Mouse (Mus musculus): ENCODE data around the gene Eif3l. TPM values are rescaled to one million over a fixed set of nuclear protein-coding genes. Genes with fewer than 3 reads are reported as not detected.

The Eif3l gene
- polyA plus RNA-seq, 1 experiment from 2014 or later = 265 TPM

DNA sequence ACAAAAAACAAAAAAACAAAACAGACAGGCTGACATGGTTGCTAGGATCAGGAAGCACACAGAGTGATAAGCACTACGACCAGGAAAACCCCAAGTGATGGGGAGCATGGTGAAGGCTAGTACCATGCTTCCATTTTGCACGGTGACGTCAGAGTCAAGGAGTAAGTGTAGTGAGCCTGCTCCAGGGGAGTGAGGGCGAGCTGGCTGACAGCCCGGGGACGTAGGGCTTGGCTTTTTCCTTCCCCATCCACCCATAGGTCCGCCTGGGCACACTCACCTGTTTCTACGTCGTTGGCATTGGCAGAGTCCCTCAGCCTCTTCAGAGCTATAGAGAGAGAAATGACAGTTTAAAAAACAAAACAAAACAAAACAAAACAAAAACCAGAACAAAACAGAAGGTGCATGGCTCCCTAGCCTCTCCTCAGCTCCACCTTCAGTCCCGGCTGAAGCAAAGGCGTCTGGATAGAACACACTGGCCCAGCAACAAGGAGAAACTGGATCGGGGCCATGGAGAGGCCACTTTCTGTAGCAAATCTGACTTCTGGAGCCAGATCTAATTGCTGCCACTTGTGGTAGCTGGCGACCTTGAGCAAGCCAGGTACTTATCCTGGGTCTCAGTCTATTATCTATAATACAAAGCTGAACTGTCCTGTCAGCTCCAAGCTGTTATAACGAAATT is 14.0 kb upstream of the Eif3l start:
- no peak for ATAC-seq (ENCODE audit: low FRiP score, low TSS enrichment)
- H3K27me3 ChIP-seq (ENCODE audit: control insufficient read depth, insufficient read depth, low read length) = no peaks in the 10 kb centered on the region
- H3K4me3 ChIP-seq (ENCODE audit: low read length) = peak overlapping the region; percentile 9
- H3K4me1 ChIP-seq (ENCODE audit: control insufficient read depth, insufficient read depth, low read length) = peaks cover 12% of the 10 kb centered on the region
- H3K9ac ChIP-seq (ENCODE audit: low read depth, low read length) = no peak overlapping the region
- no peak overlapping the region for H3K27ac ChIP-seq (ENCODE audit: low read depth, low read length)
- H3K9me3 ChIP-seq (ENCODE audit: control insufficient read depth, low read length) = no peaks in the 10 kb centered on the region
- peak overlapping the region; percentile 54; the same call in 1 of the 2 replicates for H3K4me2 ChIP-seq (replicated peaks; ENCODE audit: low read depth, low read length)
- peaks cover 41% of the 10 kb centered on the region for H3K36me3 ChIP-seq (ENCODE audit: control insufficient read depth, insufficient read depth, low read length)
- WGBS = 85% methylated on average over 14 of the region's 14 CpGs

DNA sequence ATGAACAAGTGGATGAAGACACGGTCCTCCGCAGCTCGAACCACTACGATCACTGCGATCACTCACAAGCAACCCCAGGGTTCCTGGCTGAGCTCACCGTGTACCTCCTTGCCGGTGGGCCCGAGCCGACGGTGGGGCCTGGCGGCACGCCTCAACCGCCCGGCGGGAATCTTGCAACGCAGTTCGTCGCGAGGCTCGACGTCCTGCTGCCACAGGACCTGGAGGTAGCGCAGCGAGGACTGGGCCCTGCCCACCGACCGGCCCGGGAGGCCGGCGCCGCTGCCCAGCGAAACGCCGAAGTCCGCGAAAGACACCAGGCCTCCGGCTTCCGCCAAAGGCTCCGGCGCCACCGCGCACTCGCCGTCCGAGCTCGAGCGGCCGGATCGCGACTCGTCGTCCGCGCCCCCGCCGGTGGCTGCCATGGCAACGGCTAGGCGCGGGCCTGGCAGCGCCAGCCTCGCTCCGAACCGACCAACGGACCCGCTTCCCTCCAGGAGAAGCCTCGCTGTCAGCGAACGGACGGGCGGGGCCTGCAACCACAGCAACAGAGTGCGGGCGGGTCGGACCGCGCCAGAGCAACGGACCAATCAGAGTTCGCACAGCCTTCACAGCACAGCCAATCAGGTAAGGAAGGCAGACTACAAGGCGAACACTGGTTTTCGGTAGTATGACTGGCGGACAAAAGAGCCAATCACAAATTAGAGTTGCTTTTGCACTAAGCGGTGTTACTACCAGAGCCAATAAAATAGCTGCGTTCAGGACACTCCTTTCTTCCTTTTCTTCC is 12.4 kb upstream of the Eif3l start, which contains the start of gene Ankrd54:
Gene Ankrd54 (minus strand): TSS at position 518 of the 784 bp plus-strand sequence.
- Histone ChIP-seq H3K9me3 (ENCODE audit: control insufficient read depth, low read length) (no peaks in the 10 kb centered on the region), H3K4me3 (ENCODE audit: low read length) (peak within 1 kb of the TSS; percentile 74), H3K36me3 (ENCODE audit: control insufficient read depth, insufficient read depth, low read length) (peaks cover 27% of the 10 kb centered on the region), H3K9ac (ENCODE audit: low read depth, low read length) (peak within 1 kb of the TSS; percentile 88), H3K4me2 (replicated peaks; ENCODE audit: low read depth, low read length) (peak within 1 kb of the TSS; percentile 54), H3K27me3 (ENCODE audit: control insufficient read depth, insufficient read depth, low read length) (no peaks in the 10 kb centered on the region), H3K4me1 (ENCODE audit: control insufficient read depth, insufficient read depth, low read length) (peaks cover 12% of the 10 kb centered on the region), H3K27ac (ENCODE audit: low read depth, low read length) (peak within 1 kb of the TSS; percentile 55)
- ATAC-seq (ENCODE audit: low FRiP score, low TSS enrichment) = peak; percentile 100
- under 1% methylated on average over 71 of the region's 80 CpGs for WGBS

DNA sequence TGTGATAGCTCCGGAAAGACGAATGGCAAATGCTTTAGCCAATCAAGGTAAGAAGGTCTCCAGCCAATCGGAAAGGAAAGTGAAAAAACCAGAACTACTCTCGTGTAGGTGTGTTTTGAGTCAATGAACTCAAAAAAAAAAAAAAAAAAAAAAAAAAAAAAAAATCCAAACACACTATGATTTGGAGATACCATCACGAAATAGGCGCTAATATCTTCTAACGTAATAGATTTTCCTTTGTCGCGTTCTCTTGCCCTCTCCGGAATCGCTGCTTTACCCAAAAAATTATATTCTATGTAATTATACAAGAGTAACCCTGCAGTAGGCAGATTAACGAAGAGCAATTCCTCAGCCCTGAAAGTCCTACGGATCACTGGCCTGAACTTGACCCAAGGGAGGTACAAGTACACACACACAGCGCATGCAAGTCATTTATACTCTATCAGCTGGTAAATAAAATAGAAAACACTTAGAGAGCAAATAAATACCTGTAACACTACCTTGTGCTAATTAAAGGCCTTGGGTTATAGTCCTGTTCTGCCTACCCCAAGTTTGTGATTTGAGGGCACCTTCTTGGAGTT is 11.7 kb upstream of the Eif3l start:
- 8% methylated on average over 14 of the region's 14 CpGs for WGBS
- no peak for ATAC-seq (ENCODE audit: low FRiP score, low TSS enrichment)
- peak overlapping the region; percentile 52 for H3K9ac ChIP-seq (ENCODE audit: low read depth, low read length)

DNA sequence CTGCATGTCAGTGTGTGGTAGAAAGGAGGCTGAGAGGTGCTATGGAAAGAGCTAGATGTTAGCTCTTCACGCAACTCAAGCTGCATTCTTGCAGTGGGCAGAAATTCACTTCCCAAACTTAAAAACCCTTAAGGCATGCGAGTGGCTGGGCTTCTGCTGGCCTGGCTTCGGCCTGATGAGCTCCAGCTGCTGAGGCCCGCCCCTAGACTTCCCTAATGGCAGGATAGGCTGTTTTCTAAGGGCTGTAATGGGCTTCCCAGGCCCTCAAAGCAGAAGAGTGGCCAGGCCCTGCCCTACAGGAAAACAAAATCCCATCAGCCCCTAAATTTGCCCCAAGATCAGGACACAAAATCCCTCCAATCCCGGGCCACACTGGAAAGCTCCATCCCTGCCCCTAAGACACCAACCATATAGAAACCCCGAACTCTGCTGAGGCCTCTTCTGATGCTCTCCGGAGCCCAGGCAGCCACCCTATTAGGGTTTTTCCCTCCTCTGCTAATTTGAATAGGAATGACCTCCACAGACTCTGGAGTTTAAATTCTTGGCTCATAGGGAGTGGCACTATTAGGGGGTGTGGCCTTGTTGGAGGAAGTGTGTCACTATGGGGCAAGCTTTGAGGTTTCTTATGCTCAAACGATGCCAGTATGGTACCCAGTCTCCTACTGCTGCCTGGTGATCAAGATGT is 9.8 kb upstream of the Eif3l start:
- Histone ChIP-seq H3K4me2 (replicated peaks; ENCODE audit: low read depth, low read length) (no peak overlapping the region), H3K9me3 (ENCODE audit: control insufficient read depth, low read length) (no peaks in the 10 kb centered on the region), H3K9ac (ENCODE audit: low read depth, low read length) (no peak overlapping the region), H3K36me3 (ENCODE audit: control insufficient read depth, insufficient read depth, low read length) (peaks cover 3% of the 10 kb centered on the region; the same call in 1 of the 2 replicates), H3K27ac (ENCODE audit: low read depth, low read length) (peak overlapping the region; percentile 52), H3K4me3 (ENCODE audit: low read length) (no peak overlapping the region), H3K4me1 (ENCODE audit: control insufficient read depth, insufficient read depth, low read length) (peaks cover 12% of the 10 kb centered on the region), H3K27me3 (ENCODE audit: control insufficient read depth, insufficient read depth, low read length) (no peaks in the 10 kb centered on the region)
- no peak for ATAC-seq (ENCODE audit: low FRiP score, low TSS enrichment)
- 39% methylated on average over 8 of the region's 8 CpGs for WGBS

More for the DNA sequence above, 11.7 kb upstream of the Eif3l start:
- peak overlapping the region; percentile 47 for H3K4me2 ChIP-seq (replicated peaks; ENCODE audit: low read depth, low read length)
- H3K36me3 ChIP-seq (ENCODE audit: control insufficient read depth, insufficient read depth, low read length) = peaks cover 20% of the 10 kb centered on the region
- no peaks in the 10 kb centered on the region for H3K27me3 ChIP-seq (ENCODE audit: control insufficient read depth, insufficient read depth, low read length)
- H3K4me1 ChIP-seq (ENCODE audit: control insufficient read depth, insufficient read depth, low read length) = peaks cover 12% of the 10 kb centered on the region
- peak overlapping the region; percentile 34 for H3K4me3 ChIP-seq (ENCODE audit: low read length)
- no peaks in the 10 kb centered on the region for H3K9me3 ChIP-seq (ENCODE audit: control insufficient read depth, low read length)
- peak overlapping the region; percentile 55 for H3K27ac ChIP-seq (ENCODE audit: low read depth, low read length)

DNA sequence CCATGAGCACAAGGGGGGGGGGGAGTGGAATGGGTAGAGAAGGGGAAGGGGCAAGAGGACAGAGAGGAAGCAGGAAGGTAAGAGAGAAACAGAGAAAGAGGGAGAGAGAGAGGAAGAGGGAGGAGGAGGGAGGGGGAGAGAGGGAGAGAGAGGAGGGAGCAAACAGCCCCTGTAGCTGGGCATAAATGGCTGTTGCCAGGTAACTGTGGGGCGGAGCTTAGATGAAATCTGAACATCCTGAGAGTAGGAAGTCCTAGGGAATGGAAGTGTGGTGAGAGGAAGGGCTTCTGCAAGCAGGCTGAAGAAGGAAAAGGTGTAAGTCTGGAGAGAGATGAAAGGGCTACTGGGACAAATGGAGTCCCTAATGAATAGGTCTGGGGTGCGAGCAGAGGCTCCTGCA is 8.7 kb upstream of the Eif3l start:
- peaks cover 9% of the 10 kb centered on the region for H3K4me1 ChIP-seq (ENCODE audit: control insufficient read depth, insufficient read depth, low read length)
- H3K9me3 ChIP-seq (ENCODE audit: control insufficient read depth, low read length) = no peaks in the 10 kb centered on the region
- H3K4me3 ChIP-seq (ENCODE audit: low read length) = no peak overlapping the region
- WGBS = 27% methylated on average over 2 of the region's 2 CpGs
- H3K4me2 ChIP-seq (replicated peaks; ENCODE audit: low read depth, low read length) = no peak overlapping the region
- ATAC-seq (ENCODE audit: low FRiP score, low TSS enrichment) = no peak
- no peaks in the 10 kb centered on the region for H3K27me3 ChIP-seq (ENCODE audit: control insufficient read depth, insufficient read depth, low read length)
- no peaks in the 10 kb centered on the region for H3K36me3 ChIP-seq (ENCODE audit: control insufficient read depth, insufficient read depth, low read length)
- H3K9ac ChIP-seq (ENCODE audit: low read depth, low read length) = no peak overlapping the region
- no peak overlapping the region for H3K27ac ChIP-seq (ENCODE audit: low read depth, low read length)

DNA sequence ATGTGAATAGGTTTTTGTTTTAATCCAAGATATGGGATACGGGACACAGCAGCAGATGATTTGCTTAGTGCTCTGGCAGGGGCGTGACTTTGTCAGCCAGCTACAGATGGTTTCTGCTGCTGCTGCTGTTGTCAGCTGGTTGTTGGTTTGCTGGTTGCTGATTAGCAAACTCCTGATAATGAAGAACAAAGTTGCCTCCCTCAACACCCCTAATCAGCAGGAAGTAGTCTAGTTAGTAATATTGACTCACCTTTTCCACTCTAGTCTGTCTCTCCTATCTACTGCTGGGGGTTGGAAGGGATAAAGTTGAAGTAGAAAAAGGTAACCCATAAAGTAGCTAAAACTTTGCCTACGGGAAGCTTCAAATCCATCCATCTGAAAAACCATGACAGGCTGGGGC is 7.3 kb upstream of the Eif3l start:
- no peak overlapping the region for H3K9ac ChIP-seq (ENCODE audit: low read depth, low read length)
- no peak for ATAC-seq (ENCODE audit: low FRiP score, low TSS enrichment)
- no peak overlapping the region for H3K27ac ChIP-seq (ENCODE audit: low read depth, low read length)
- no peak overlapping the region for H3K4me2 ChIP-seq (replicated peaks; ENCODE audit: low read depth, low read length)
- no peaks in the 10 kb centered on the region for H3K9me3 ChIP-seq (ENCODE audit: control insufficient read depth, low read length)
- WGBS = 68% methylated on average over 3 of the region's 3 CpGs
- 0 out of 2 replicates have a peak, but pooled peaks cover 3% of the 10 kb centered on the region for H3K4me1 ChIP-seq (ENCODE audit: control insufficient read depth, insufficient read depth, low read length)
- H3K36me3 ChIP-seq (ENCODE audit: control insufficient read depth, insufficient read depth, low read length) = no peaks in the 10 kb centered on the region
- H3K27me3 ChIP-seq (ENCODE audit: control insufficient read depth, insufficient read depth, low read length) = no peaks in the 10 kb centered on the region
- H3K4me3 ChIP-seq (ENCODE audit: low read length) = no peak overlapping the region

DNA sequence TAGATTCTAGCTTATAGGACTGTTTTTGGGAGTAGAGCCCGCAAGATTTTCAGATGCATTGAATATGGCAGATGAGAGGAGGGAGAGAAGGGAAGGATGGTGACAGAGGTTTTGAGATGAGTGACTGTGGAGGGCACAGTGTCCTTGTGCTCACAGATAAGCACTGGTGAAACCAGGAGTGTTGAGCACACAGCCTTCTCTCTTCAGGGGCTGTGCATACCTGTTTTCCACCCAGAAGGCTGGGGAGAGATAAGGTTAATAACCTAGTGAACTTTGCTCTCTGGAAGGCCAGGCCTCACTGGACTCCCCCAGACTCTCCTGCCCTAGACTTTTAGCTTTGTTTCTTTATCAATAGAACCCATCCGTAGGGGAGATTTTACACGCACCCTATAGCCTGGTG is 6.6 kb upstream of the Eif3l start:
- Histone ChIP-seq H3K27ac (ENCODE audit: low read depth, low read length) (no peak overlapping the region), H3K4me1 (ENCODE audit: control insufficient read depth, insufficient read depth, low read length) (0 out of 2 replicates have a peak, but pooled peaks cover 2% of the 10 kb centered on the region), H3K27me3 (ENCODE audit: control insufficient read depth, insufficient read depth, low read length) (no peaks in the 10 kb centered on the region), H3K36me3 (ENCODE audit: control insufficient read depth, insufficient read depth, low read length) (no peaks in the 10 kb centered on the region), H3K4me3 (ENCODE audit: low read length) (no peak overlapping the region), H3K9ac (ENCODE audit: low read depth, low read length) (no peak overlapping the region), H3K4me2 (replicated peaks; ENCODE audit: low read depth, low read length) (no peak overlapping the region), H3K9me3 (ENCODE audit: control insufficient read depth, low read length) (no peaks in the 10 kb centered on the region)
- WGBS = 74% methylated on average over 3 of the region's 3 CpGs
- ATAC-seq (ENCODE audit: low FRiP score, low TSS enrichment) = no peak

DNA sequence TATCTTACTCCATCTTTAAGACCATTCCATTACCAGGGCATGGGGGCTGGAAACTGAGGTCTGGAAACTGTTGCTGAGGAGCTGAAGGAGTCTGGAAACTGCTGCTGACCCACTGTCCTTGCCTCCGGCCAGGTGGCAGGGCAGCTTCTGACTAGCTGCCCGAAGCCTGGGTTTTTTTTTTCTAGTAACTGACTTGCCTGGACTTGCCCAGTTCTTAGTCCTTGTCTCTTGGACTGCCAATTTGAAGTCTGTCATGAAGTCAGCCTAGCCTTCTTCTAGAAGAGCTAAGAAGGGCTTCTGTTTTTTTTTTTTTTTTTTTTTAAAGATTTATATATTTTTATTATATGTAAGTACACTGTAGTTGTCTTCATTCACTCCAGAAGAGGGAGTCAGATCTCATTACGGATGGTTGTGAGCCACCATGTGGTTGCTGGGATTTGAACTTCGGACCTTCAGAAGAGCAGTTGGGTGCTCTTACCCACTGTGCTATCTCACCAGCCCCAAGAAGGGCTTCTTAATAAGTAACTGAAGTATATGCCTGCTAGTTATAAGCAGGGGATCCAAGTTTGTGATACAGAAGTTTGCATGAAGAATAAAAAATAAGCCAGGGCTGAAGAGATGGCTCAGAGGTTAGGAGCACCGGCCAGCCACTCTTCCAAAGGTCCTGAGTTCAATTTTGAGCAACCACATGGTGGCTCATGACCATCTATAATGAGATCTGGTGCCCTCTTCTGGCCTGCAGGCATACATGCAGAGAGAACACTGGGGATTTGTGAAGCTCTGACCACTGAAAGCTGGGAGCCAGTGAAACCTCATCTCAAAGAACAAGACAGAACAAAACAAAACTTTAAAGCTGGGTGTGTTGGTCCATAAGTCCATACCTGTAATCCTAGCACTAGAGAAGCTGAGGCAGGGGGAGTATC is 3.6 kb upstream of the Eif3l start:
- Histone ChIP-seq H3K4me3 (ENCODE audit: low read length) (no peak overlapping the region), H3K4me2 (replicated peaks; ENCODE audit: low read depth, low read length) (no peak overlapping the region), H3K4me1 (ENCODE audit: control insufficient read depth, insufficient read depth, low read length) (peaks cover 9% of the 10 kb centered on the region), H3K27ac (ENCODE audit: low read depth, low read length) (no peak overlapping the region), H3K27me3 (ENCODE audit: control insufficient read depth, insufficient read depth, low read length) (no peaks in the 10 kb centered on the region), H3K9me3 (ENCODE audit: control insufficient read depth, low read length) (no peaks in the 10 kb centered on the region), H3K36me3 (ENCODE audit: control insufficient read depth, insufficient read depth, low read length) (peaks cover under 1% of the 10 kb centered on the region; the same call in 1 of the 2 replicates), H3K9ac (ENCODE audit: low read depth, low read length) (no peak overlapping the region)
- no peak for ATAC-seq (ENCODE audit: low FRiP score, low TSS enrichment)
- WGBS = 62% methylated on average over 5 of the region's 5 CpGs

Measured in kidney, embryonic 14.5 days (tissue).